Mouse (Mus musculus) ES-E14 (cell line): ENCODE data around the gene Fga.

Experiments
- HCFC1 ChIP-seq: IDR thresholded peaks from 2 replicates; pipeline ENCODE4 v1.6.1; 2012; ENCODE audit warnings: low read length, inconsistent platforms, borderline replicate concordance; ENCODE audit not compliant: insufficient read depth
- MAFK ChIP-seq: IDR thresholded peaks from 2 replicates; pipeline ENCODE4 v1.6.1; 2014; ENCODE audit warnings: mild to moderate bottlenecking, low read depth, low read length, inconsistent platforms; ENCODE audit not compliant: insufficient read depth
- ZC3H11A ChIP-seq: IDR thresholded peaks from 2 replicates; pipeline ENCODE4 v1.6.1; 2012; ENCODE audit warnings: low read depth, mild to moderate bottlenecking, inconsistent platforms, low read length, borderline replicate concordance
- ZNF384 ChIP-seq: IDR thresholded peaks from 2 replicates; pipeline ENCODE4 v1.6.1; 2012; ENCODE audit warnings: low read depth, low read length, inconsistent platforms

DNA sequence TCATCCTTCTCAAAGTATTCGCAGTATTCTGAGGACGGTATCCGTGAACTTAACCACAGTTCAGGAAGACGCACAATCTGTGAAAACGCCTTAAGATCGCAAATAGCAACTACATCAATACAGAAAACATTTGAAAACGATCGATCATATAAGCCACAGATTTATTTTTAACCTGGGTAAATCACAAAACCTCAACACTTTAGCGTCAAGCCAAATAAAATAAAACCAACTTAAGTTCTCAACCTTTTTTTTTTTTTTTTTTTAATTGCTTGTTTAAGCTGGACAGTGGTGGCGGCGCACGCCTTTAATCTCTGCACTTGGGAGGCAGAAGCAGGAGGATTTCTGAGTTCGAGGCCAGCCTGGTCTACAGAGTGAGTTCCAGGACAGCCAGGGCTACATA, 28.9 kb downstream of the Fga start:
- TF ChIP-seq ZC3H11A (no peak), ZNF384 (no peak), HCFC1 (no peak), MAFK (no peak)
